ENCODE assay signal across 15 mouse cellular contexts in genomic region chr9:43044481-43044880, GRCm38 (mm10).
"Had no signal": no experiment of that assay in that cellular context is flagged by ENCODE, and none has a peak within 500 bp of the region (broad histone marks: within the 10 kb centered on the region; RNA-seq: fewer than 3 reads in every experiment).

No protein-coding gene starts in this region.

- DNase-seq: kidney, adult 18-20 months; kidney, adult 9 months; kidney, postnatal 10 days; kidney, postnatal 36 days; layer of hippocampus, postnatal 36 days; liver; lung, adult 18-20 months; lung, postnatal 4 days; midbrain, embryonic 14.5 days; thymus, postnatal 25 days had no signal

- ATAC-seq: liver, embryonic 12.5 days had no signal

- H3K4me1 ChIP-seq: limb, embryonic 10.5 days; liver, embryonic 12.5 days; liver, embryonic 15.5 days had no signal

- H3K4me2 ChIP-seq: limb, embryonic 13.5 days; liver, embryonic 12.5 days; liver, embryonic 15.5 days; midbrain, embryonic 11.5 days had no signal

- H3K27ac ChIP-seq: limb, embryonic 10.5 days; limb, embryonic 13.5 days; liver, embryonic 12.5 days; liver, embryonic 15.5 days had no signal

- H3K9ac ChIP-seq: limb, embryonic 13.5 days; liver, embryonic 12.5 days; liver, embryonic 15.5 days had no signal

- H3K4me3 ChIP-seq: limb, embryonic 10.5 days; limb, embryonic 13.5 days; liver, embryonic 12.5 days; liver, embryonic 15.5 days had no signal

- H3K9me3 ChIP-seq: limb, embryonic 10.5 days; limb, embryonic 13.5 days; liver, embryonic 12.5 days; liver, embryonic 15.5 days had no signal

- H3K27me3 ChIP-seq: limb, embryonic 13.5 days; liver, embryonic 12.5 days; liver, embryonic 15.5 days had no signal
